ENCODE assay signal across 23 mouse cellular contexts in genomic region chr13:29743761-29744160, GRCm38 (mm10).
DNase-seq lines count a peak whose midpoint lies in the region; ATAC-seq lines count a peak whose summit lies in the region.
"Had no signal": no experiment of that assay in that cellular context is flagged by ENCODE, and none has a peak within 500 bp of the region (broad histone marks: within the 10 kb centered on the region; RNA-seq: fewer than 3 reads in every experiment).

No protein-coding gene starts in this region.

- H3K4me2 ChIP-seq in heart, embryonic 13.5 days: no peak overlapping the region
- H3K4me2 ChIP-seq in midbrain, embryonic 11.5 days: no peak overlapping the region
- no peak overlapping the region for H3K4me2 ChIP-seq in midbrain, embryonic 15.5 days
- H3K4me2 ChIP-seq: embryonic facial prominence, embryonic 13.5 days; hindbrain, embryonic 12.5 days; intestine, embryonic 15.5 days; limb, embryonic 13.5 days; liver, embryonic 11.5 days; midbrain, embryonic 12.5 days; neural tube, embryonic 13.5 days had no signal

- H3K27me3 ChIP-seq in heart, embryonic 13.5 days (replicated peaks): no peaks in the 10 kb centered on the region
- no peaks in the 10 kb centered on the region for H3K27me3 ChIP-seq in midbrain, embryonic 11.5 days (ENCODE audit: control insufficient read depth, insufficient read depth, low read length)
- H3K27me3 ChIP-seq in midbrain, embryonic 15.5 days (replicated peaks): no peaks in the 10 kb centered on the region
- H3K27me3 ChIP-seq: embryonic facial prominence, embryonic 13.5 days; hindbrain, embryonic 12.5 days; intestine, embryonic 15.5 days; limb, embryonic 13.5 days; midbrain, embryonic 12.5 days; neural tube, embryonic 13.5 days had no signal

- H3K27ac ChIP-seq in heart, embryonic 13.5 days (replicated peaks): 0 out of 2 replicates have a peak overlapping the region, but pooled peaks have one; percentile 17
- H3K27ac ChIP-seq in midbrain, embryonic 11.5 days (ENCODE audit: low read depth, low read length): no peak overlapping the region
- H3K27ac ChIP-seq in midbrain, embryonic 15.5 days: no peak overlapping the region
- H3K27ac ChIP-seq: embryonic facial prominence, embryonic 13.5 days; forebrain, embryonic 10.5 days; gastrocnemius, adult 2 months; hindbrain, embryonic 12.5 days; hindbrain, postnatal 0 days; intestine, embryonic 15.5 days; limb, embryonic 13.5 days; midbrain, embryonic 12.5 days; neural tube, embryonic 13.5 days had no signal

- DNase-seq in heart, adult 18-20 months: no peak
- DNase-seq in kidney, postnatal 14 days: peak; percentile 17
- no peak for DNase-seq in kidney, adult 18-20 months
- peak; percentile 37 for DNase-seq in midbrain, embryonic 11.5 days (ENCODE audit: low spot score, missing footprints)
- no peak for DNase-seq in MN1 (ENCODE audit: low spot score)
- DNase-seq: adrenal gland, postnatal 25 days; cerebellum, adult 11-12 months; cerebellum, adult 9-11 months; gastrocnemius, adult 2 months; gastrocnemius, postnatal 36 days; heart, postnatal 14 days had no signal

- peaks cover 36% of the 10 kb centered on the region for H3K4me1 ChIP-seq in heart, embryonic 13.5 days
- H3K4me1 ChIP-seq in midbrain, embryonic 11.5 days (ENCODE audit: control insufficient read depth, insufficient read depth, low read length): no peaks in the 10 kb centered on the region
- no peaks in the 10 kb centered on the region for H3K4me1 ChIP-seq in midbrain, embryonic 15.5 days

- H3K36me3 ChIP-seq in heart, embryonic 13.5 days: no peaks in the 10 kb centered on the region
- H3K36me3 ChIP-seq in midbrain, embryonic 11.5 days (ENCODE audit: control insufficient read depth, insufficient read depth, low read length): no peaks in the 10 kb centered on the region
- no peaks in the 10 kb centered on the region for H3K36me3 ChIP-seq in midbrain, embryonic 15.5 days (replicated peaks)
- H3K36me3 ChIP-seq: embryonic facial prominence, embryonic 13.5 days; forebrain, embryonic 10.5 days; hindbrain, embryonic 12.5 days; intestine, embryonic 15.5 days; limb, embryonic 13.5 days; midbrain, embryonic 12.5 days; neural tube, embryonic 13.5 days had no signal

- H3K9ac ChIP-seq in heart, embryonic 13.5 days: no peak overlapping the region
- no peak overlapping the region for H3K9ac ChIP-seq in midbrain, embryonic 11.5 days (ENCODE audit: low read length)
- no peak overlapping the region for H3K9ac ChIP-seq in midbrain, embryonic 15.5 days
- H3K9ac ChIP-seq: embryonic facial prominence, embryonic 13.5 days; hindbrain, embryonic 12.5 days; intestine, embryonic 15.5 days; limb, embryonic 13.5 days; midbrain, embryonic 12.5 days; neural tube, embryonic 13.5 days had no signal

- H3K4me3 ChIP-seq in heart, embryonic 13.5 days: no peak overlapping the region
- H3K4me3 ChIP-seq in midbrain, embryonic 11.5 days (ENCODE audit: low read depth, low read length): no peak overlapping the region
- H3K4me3 ChIP-seq in midbrain, embryonic 15.5 days: no peak overlapping the region
- H3K4me3 ChIP-seq: embryonic facial prominence, embryonic 13.5 days; forebrain, embryonic 10.5 days; gastrocnemius, adult 2 months; hindbrain, embryonic 12.5 days; intestine, embryonic 15.5 days; limb, embryonic 13.5 days; midbrain, embryonic 12.5 days; neural tube, embryonic 13.5 days had no signal

- no peak for ATAC-seq in heart, embryonic 13.5 days (ENCODE audit: extremely low read depth, insufficient number of reproducible peaks, low FRiP score, low TSS enrichment)
- ATAC-seq in midbrain, embryonic 11.5 days (ENCODE audit: low FRiP score): no peak
- no peak for ATAC-seq in midbrain, embryonic 15.5 days (replicated peaks)
- ATAC-seq: forebrain, embryonic 16.5 days; hindbrain, postnatal 0 days; intestine, embryonic 15.5 days had no signal

- 49% methylated on average over 4 of the region's 4 CpGs for WGBS in heart, embryonic 13.5 days
- WGBS in midbrain, embryonic 11.5 days: 85% methylated on average over 4 of the region's 4 CpGs
- 87% methylated on average over 4 of the region's 4 CpGs for WGBS in midbrain, embryonic 15.5 days

- H3K9me3 ChIP-seq in heart, embryonic 13.5 days: no peaks in the 10 kb centered on the region
- H3K9me3 ChIP-seq in midbrain, embryonic 11.5 days (ENCODE audit: control insufficient read depth, low read length): no peaks in the 10 kb centered on the region
- H3K9me3 ChIP-seq in midbrain, embryonic 15.5 days: no peaks in the 10 kb centered on the region
- H3K9me3 ChIP-seq: embryonic facial prominence, embryonic 13.5 days; forebrain, embryonic 10.5 days; hindbrain, embryonic 12.5 days; intestine, embryonic 15.5 days; limb, embryonic 13.5 days; midbrain, embryonic 12.5 days; neural tube, embryonic 13.5 days had no signal

Comparison
In these comparisons a context has a peak if more than half of its experiments do, and no peak if none do; other contexts are left out.
1. DNase-seq: peak in kidney, postnatal 14 days (single experiment) and midbrain, embryonic 11.5 days (single experiment); none in heart, adult 18-20 months (0 of 2), kidney, adult 18-20 months (single experiment) and MN1 (single experiment).